Mouse (Mus musculus) megakaryocyte, embryonic 14.5 days (primary cell): ENCODE measurements around the gene Rnf26.

ENCODE experiments used
- FLI1 ChIP-seq: IDR thresholded peaks from 2 replicates; pipeline ENCODE4 v1.6.1; 2012; ENCODE audit warnings: low read length, inconsistent platforms, mixed read lengths
- GATA1 ChIP-seq: IDR thresholded peaks from 3 replicates; pipeline ENCODE4 v1.6.1; 2012; ENCODE audit warnings: mixed read lengths, low read length, inconsistent platforms, borderline replicate concordance

GRCm38 (mm10) chr9:44075996-44076763 lies 37.1 kb downstream of the Rnf26 start:
- TF ChIP-seq GATA1 (no peak), FLI1 (no peak)
